Mouse (Mus musculus) liver, adult 2 months (tissue): ENCODE results near the gene Gm20865. TPM values are rescaled to one million over a fixed set of nuclear protein-coding genes. Genes with fewer than 3 reads are reported as not detected.
"Not testable (repeated sequence)": the region's sequence is repeated elsewhere in the genome, so short reads cannot be mapped to it uniquely, and the experiment has no call there.

ENCODE experiments used
- DNase-seq: peaks from one replicate; pipeline ENCODE4 v3.0.0-alpha.2; 2011; ENCODE audit warnings: low read depth, low spot score; ENCODE audit errors: extremely low read depth
- H3K27ac ChIP-seq: fragments of 200-500 bp; replicated peaks from 2 replicates; pipeline ENCODE4 v1.5.1; 2012; ENCODE audit warnings: low read depth, mild to moderate bottlenecking, control low read depth, inconsistent platforms, low read length; ENCODE audit not compliant: insufficient read depth
- H3K27me3 ChIP-seq: fragments of 200-500 bp; 2 replicates; pipeline ENCODE4 v1.6.1; 2012; ENCODE audit warnings: mild to moderate bottlenecking, moderate library complexity, low read length, inconsistent platforms; ENCODE audit not compliant: control insufficient read depth, insufficient read depth
- H3K36me3 ChIP-seq: fragments of 200-500 bp; 2 replicates; pipeline ENCODE4 v1.6.1; 2012; ENCODE audit warnings: low read length, inconsistent platforms; ENCODE audit not compliant: control insufficient read depth, insufficient read depth
- H3K4me1 ChIP-seq: fragments of 200-500 bp; 2 replicates; pipeline ENCODE4 v1.6.1; 2011; ENCODE audit warnings: low read length; ENCODE audit not compliant: control insufficient read depth, insufficient read depth
- H3K4me3 ChIP-seq: fragments of 200-500 bp; 2 replicates; pipeline ENCODE4 v1.5.1; 2011; ENCODE audit warnings: low read depth, mild to moderate bottlenecking, control low read depth, low read length, moderate library complexity; ENCODE audit not compliant: insufficient read depth
- H3K79me2 ChIP-seq: fragments of 200-500 bp; 2 replicates; pipeline ENCODE4 v1.6.1; 2012; ENCODE audit warnings: inconsistent platforms, mild to moderate bottlenecking, low read length, moderate library complexity; ENCODE audit not compliant: control insufficient read depth, insufficient read depth
- H3K9ac ChIP-seq: fragments of 200-500 bp; 2 replicates; pipeline ENCODE4 v1.6.1; 2012; ENCODE audit warnings: low read depth, mild to moderate bottlenecking, control low read depth, inconsistent platforms, low read length
- WGBS: fragments of 180-500 bp; shearing (Covaris S2); methylation state at CpG from one replicate; pipeline ENCODE4 v1.1.7; 2018; 5-methylcytosine and 5-hydroxymethylcytosine counted together
- polyA plus RNA-seq: library from polyadenylated mRNA; depleted of rRNA; stranded (reverse); fragments of >200 nt; gene quantifications from 2 replicates; pipeline ENCODE4 v1.2.3, GENCODE M21; 2012; rRNA removed
- total RNA-seq: library from RNA; depleted of rRNA; stranded (reverse); fragments of >200 nt; gene quantifications from 2 replicates; pipeline ENCODE4 v1.2.3, GENCODE M21; 2014; rRNA removed

The Gm20865 gene
- total RNA-seq (not detected in 2 replicates), polyA plus RNA-seq (not detected in 2 replicates)

GRCm38 (mm10) chrY:21241275-21241674 is at the start of gene Gm20865:
Gene Gm20865, plus strand, starts transcription at chrY:21241575.
- not testable (repeated sequence) for H3K4me3 ChIP-seq, H3K79me2 ChIP-seq, H3K36me3 ChIP-seq, H3K4me1 ChIP-seq, H3K9ac ChIP-seq, DNase-seq, H3K27me3 ChIP-seq, H3K27ac ChIP-seq
- no CpG with 5 or more reads among the region's 3 CpGs for WGBS

Other genes with a start within 250 kb of the Gm20865 start
- gene Gm29866, start 247.9 kb upstream of the Gm20865 start, total RNA-seq = not detected in 2 replicates
- not detected in 2 replicates for gene Gm29866, start 247.9 kb upstream of the Gm20865 start, polyA plus RNA-seq
- not detected in 2 replicates for gene Gm20909, start 77.0 kb upstream of the Gm20865 start, total RNA-seq
- gene Gm20909, start 77.0 kb upstream of the Gm20865 start, polyA plus RNA-seq = not detected in 2 replicates